Mouse (Mus musculus): ENCODE data around the gene Ppp2r1b.
A peak's percentile ranks its signal among the peaks of the same experiment; 100 is the strongest.

The Ppp2r1b gene

DNA sequence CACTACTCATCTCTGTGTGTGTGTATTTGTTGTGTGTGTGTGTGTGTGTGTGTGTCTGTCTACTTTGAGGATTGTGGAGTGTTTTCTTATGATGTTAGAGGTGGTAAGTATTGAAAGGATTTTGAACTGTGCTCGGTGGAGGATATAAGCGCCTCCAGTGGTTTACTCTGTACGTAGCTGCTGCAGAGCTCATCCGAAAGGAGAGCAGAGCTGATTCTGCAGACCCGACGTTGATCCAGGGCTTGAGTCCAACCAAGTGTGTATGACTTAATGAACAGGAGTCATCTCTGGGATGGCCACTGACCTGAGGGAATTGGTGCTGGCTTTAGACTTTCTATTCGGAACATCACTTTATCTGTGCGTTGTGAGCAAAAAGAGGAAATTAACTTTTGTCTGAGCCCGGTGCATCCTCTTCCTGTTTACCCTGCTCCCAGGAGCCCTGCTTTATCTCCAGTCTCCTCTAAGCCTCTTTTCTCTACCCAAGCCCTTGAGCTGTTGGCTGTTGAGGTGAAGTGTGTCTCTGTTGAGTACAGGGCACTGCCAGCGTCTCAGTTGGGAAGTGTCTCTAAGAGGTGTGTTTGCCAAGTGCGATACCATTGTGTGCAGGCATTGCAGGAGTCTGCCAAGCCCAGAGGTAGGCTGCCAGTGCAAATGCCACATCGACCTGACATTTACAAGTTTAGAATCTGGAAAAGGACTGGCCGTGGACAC is 3.9 kb upstream of the Ppp2r1b start:
- no peak for DNase-seq (ENCODE audit: low spot score)

DNA sequence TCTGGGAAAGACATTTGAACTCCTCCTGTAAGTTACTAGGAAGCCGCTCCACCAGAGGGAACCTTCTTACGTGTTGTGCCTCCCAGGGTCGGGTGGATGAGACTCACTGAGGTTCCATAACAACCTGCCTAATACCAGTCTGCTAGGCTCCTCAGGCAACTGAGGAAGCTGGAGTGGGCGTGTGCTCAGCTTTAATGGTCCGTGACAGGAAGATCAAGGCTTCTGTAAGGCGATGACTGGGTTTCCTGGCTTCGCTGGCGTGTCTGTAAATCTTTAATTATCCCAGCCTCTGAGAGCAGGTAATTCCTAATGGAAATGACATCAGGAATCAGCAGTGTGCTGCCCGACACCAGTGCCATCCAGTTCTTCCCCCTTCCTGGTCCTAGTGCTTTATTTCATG is 446 bp downstream of the Ppp2r1b start:
- no peak for DNase-seq (ENCODE audit: low spot score)

- no peak for DNase-seq (ENCODE audit: low spot score)
Measured at GRCm38 (mm10) chr9:50847133-50847532, 2.0 kb downstream of the Ppp2r1b start.

DNA sequence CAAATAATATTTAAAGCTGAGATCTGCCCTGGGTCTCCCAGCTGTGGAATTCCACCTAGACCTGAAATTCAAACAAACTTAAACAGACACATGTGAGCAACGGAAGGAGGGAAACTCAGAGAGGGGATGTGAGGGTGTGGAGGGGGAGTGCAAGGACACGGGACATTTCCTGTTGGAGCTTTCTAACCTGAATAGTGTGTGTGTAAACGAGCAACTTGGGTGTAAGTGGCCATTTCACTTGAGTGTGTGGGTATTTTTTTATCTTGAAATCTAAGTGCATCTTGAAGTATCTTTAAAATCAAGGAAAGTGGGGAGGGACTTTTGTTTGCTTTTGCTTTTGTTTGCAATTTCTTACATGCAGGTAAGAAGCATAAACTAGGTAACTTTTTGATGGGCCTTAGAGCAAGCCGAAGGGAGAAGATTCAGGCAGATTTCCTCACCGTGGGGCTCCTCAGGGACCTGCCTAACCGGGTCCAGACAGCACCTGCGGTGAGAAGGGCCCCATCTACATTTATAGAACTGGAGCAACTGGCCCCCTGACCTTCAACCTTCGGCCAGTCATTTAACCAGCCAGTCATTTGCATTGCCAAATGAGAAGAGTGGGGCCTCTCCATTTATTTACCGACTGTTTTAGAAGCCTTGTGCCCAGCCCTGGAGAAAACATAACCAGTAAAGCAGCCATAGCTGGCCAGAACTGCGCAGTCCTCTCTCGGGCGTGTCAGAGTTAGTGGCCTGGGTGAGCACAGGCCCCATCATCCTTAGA is 2.7 kb downstream of the Ppp2r1b start:
- DNase-seq (ENCODE audit: low spot score) = no peak

DNA sequence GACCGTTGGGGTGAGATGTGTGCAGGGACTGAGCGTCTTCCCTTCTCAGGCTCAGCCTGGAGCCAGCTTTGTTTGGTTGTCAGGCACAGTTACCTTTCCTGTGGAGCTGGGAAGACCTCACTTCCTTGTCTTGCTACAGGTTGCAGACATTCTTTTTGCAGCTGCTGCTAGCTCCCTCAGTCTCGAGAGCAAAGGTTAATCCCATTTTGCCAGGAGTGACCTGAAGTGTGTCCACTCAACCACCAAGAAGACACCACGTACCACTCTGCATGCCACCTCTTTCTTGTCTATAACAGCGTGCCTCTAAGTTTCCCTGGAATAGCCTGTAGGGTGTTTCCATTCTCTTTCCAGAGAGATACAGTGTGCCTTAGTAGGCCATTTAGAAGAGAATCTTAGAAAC is 3.7 kb downstream of the Ppp2r1b start:
- no peak for DNase-seq (ENCODE audit: low spot score)

DNA sequence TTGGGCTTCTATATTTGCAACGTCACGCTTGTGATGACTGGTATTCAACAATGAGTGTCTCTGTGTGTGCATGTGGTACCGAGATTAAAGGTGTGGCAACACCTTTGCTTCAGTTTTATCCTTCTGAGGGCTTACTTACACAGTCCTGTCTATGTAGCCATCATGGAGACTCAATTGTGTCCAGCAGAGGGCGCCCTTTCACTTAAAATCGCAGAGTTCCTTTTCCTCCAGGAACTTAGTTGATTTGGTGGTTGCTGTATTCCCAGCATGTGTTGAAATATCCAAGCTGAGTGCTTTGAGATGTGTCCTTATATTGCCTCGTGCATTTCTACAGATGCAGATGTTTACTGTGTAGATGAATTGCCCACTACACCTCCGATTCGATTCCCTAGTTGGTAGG is 4.1 kb downstream of the Ppp2r1b start:
- DNase-seq (ENCODE audit: low spot score) = peak; percentile 63

DNA sequence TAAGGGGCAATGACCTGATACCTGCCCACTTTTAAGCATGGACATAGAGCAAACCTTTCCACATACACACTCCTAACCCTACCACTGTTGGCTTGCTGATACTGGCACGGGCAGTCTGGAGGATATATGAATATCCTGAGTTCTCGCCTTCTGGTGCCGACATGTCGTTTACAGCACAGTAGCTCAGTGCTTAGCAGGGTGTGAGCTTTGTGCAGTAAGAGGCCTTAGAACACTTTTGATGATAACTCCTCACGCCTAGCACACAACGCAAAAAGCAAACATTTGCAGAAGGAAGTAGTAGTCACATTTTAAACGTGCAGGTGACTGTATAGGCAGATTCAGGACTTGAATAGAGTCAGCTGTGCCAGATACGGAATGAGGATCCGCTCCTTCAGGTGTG is 4.7 kb downstream of the Ppp2r1b start:
- no peak for DNase-seq (ENCODE audit: low spot score)

DNA sequence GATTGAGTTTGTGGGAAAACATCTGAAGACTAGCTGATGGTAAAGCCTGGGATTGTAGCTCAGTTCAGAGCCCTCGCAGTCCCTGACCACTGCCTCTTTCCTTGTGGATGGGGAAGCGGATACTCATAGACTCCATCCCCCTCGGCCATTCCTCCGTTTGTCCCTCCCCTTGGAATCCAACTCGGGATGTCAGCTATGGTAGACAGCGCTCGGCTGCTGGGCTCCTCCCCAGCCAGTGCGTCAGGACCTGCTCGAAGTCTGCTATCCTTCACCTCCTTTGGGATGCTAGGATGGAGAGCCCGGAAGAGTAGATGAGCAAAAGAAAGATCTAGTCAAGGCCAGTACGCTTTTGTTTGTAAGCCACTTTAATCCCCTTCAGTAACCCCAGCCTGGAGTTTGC is 5.2 kb downstream of the Ppp2r1b start:
- no peak for DNase-seq (ENCODE audit: low spot score)

DNA sequence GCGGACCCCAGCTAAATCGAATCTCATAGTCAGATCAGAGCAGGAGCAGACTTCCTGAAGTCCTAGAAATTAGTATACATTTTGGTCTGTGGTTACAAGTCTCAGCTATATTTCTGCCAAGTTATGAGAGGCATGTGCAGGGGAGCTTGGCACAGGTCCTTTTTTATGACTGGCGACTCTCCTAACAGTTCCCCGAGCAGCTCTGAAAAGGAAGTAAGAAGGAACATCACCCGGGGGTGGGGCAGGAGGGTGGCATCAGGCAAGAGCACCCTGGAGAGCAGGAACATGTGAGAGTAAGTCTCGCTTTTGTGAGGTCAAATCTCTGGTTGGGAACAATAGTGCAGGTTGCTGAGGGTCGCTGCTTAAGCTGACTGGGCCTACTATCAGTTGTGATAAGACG is 5.6 kb downstream of the Ppp2r1b start:
- DNase-seq (ENCODE audit: low spot score) = no peak

GRCm38 (mm10) chr9:50852634-50853349 is 7.7 kb downstream of the Ppp2r1b start:
- peak; percentile 26 for DNase-seq (ENCODE audit: low spot score)

DNA sequence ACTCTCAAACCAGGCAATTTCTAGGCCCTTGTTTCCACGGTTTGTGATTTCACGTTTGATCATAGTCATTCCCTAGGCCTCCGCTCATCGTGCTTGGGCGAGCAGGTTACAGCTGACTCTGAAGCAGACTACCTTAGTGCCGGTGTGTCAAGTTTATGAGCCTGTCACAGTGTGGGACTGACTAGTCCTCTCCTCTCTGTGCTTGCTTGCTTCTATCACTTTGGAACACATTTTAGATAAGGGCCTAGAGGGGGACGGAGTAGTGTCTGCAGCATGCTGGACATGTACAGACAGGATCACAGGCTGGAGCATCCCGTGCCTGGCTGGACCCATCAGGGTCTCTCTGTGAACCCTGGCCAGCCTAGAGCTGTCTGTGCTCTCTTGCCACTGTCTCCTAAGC is 9.3 kb downstream of the Ppp2r1b start:
- no peak for DNase-seq (ENCODE audit: low spot score)

DNA sequence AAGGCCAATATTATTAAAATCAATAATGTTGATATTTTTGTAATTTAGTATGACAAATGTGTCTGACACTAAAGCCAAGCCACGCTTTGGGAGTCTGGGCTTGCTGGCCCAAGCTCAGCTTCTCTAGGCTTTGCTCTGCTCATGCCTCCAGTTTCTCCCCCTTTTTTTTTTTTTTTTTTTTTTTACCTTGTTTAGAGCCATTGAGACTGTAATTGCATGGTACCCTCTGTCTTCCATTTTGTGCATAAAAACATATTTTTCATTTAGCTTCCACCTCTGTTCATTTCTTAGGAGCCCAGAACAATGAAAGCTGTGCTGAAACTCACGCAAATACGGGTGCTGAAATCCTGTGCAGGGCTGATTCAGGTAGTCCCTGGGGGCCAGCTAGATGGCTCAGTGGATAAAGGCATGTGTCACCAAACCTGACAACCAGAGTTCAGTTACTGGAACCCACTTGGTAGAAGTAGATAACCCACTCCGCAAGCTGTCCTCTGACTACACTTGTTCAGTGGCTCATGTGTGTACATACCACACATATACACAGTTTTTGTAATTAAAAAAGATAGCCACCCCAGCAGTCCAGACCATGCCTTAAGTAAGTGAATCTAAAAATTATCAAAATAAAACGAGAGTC is 10.1 kb downstream of the Ppp2r1b start:
- no peak for DNase-seq (ENCODE audit: low spot score)

- no peak for DNase-seq (ENCODE audit: low spot score)
Measured at GRCm38 (mm10) chr9:50855780-50856179, 10.7 kb downstream of the Ppp2r1b start.

DNA sequence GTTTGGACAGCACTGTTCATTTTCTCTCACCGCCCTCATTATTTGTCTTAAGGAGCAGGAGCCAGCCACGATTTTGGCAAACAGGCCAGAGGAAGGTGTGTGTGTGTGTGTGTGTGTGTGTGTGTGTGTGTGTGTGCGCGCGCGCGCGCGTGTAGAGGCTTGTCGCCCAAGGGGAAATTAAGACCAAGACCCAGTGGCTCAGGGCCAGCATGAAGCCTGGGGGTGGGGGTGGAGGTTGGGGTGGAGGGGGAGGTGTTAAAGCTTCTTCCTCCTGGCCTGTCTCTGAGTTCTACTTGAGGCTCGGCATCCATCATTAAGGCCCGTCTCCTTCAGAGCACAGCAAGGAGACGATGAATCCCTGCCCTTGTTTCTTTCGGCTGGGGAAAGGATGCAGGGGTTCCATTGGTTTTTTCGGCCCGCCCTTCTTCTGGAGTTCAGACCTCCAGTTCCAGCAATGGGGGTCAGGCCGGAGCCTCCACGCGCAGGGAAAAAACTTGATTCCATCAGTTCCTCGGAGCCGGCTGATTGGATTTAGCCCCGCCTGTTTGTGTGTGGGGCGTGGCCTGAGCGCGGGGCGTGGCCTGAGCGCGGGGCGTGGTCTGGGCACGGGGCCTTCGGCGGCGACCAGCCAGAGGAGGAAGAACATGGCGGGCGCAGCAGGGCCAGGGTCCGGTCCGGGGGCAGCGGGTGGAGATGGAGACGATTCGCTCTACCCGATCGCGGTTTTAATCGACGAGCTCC is 11.4 kb downstream of the Ppp2r1b start:
- DNase-seq (ENCODE audit: low spot score) = peak; percentile 89

DNA sequence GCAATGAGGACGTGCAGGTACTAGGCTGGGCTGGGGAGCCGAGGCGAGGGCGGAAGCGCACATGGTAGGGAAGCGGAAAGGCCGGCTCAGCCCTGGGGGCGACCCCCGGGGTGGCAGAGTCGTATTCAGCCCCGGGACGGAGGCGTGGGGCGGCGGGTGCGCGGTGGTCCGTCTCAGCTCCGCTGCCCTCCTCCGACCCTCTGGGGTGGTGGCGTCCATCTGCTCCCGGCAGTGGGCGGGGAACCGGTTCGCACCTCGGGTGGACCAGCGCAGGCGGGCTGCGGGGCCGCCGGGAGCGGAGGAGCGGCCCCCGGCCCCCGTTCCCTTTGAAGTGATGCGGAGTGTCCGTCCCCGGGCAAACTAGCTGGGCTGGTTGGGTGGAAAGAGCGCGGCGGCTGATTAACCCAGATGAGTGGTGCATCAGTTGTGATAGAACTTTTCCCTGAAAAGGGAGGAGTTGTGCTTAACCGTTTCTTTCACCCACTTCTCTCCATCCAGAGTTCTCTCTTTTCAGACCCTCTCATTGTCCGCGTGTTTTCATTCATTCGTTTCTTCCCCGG is 12.1 kb downstream of the Ppp2r1b start:
- no peak for DNase-seq (ENCODE audit: low spot score)

GRCm38 (mm10) chr9:50858681-50859080 is 13.6 kb downstream of the Ppp2r1b start:
- no peak for DNase-seq (ENCODE audit: low spot score)

GRCm38 (mm10) chr9:50861119-50861839 is 16.2 kb downstream of the Ppp2r1b start:
- DNase-seq (ENCODE audit: low spot score) = no peak

- peak; percentile 31 for DNase-seq (ENCODE audit: low spot score)
Measured at GRCm38 (mm10) chr9:50863824-50864223, 18.7 kb downstream of the Ppp2r1b start.

DNA sequence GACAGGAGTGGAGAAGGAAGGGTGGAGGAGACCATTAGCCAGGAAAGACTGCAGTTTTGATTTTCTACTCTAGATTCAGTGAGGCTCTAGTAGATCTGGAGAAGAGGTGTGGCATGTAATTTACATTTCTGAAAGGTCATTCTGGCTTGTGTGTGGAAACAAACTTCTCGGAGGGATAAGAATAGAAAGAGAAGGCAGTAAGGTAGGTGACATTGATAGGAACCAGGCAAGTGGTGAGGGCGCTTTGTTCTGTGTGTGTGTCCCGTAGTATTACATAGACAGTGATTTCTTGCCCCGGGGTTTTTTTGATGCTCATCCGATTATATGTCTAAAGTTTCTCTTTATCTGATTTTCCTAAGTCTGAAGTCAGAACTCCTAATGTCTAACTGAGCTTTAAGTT is 19.8 kb downstream of the Ppp2r1b start:
- no peak for DNase-seq (ENCODE audit: low spot score)

DNA sequence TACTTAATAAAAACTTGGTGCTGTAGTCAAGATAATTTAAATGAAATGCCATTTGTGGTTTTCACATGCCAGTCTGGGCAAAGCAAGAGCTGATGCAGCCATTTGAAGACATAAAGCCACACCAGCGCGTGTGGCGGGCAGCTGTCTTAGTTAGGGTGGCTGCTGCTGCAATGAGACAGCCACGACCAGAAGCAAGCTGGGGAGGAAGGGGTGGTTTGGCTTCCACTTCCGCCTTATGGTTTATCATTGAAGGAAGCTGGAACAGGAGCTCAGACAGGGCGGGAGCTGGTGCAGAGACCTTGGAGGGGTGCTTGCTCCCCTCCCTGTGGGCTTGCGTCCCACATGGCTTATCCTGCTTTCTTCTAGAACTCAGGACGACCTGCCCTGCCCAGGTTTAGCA is 20.7 kb downstream of the Ppp2r1b start:
- DNase-seq (ENCODE audit: low spot score) = peak; percentile 55

- no peak for DNase-seq (ENCODE audit: low spot score)
Measured at GRCm38 (mm10) chr9:50867015-50867414, 21.9 kb downstream of the Ppp2r1b start.
